Mouse (Mus musculus) cerebral cortex, adult 2 months (tissue): ENCODE measurements around the gene Gm20388.

ENCODE experiments used
- whole genome bisulfite sequencing: fragments of 180-500 bp; shearing (Covaris S2); methylation state at CpG from one replicate; pipeline ENCODE4 v1.1.7; 2018; 5-methylcytosine and 5-hydroxymethylcytosine counted together

Gene Gm20388

DNA sequence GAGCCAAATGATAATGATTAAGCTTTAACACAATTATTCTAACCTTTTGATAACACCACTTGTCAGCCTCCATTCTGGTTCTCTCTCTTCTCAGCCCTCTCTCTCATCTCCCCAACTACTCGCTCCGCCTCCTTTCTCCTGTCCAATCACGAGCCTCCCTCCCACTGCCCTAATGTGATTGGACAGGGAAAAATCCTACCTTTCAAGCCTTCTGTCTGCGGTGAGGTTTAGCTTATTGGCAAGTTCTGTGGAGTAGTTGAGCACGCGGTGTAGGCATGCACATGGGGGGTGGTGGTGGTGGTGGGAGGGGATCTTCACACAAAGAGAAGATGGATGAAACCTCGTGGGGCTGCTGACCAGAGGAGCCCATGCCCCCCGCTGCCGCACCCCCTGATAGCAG is 102.3 kb downstream of the Gm20388 start:
- WGBS: 52% methylated on average over 9 of the region's 9 CpGs

DNA sequence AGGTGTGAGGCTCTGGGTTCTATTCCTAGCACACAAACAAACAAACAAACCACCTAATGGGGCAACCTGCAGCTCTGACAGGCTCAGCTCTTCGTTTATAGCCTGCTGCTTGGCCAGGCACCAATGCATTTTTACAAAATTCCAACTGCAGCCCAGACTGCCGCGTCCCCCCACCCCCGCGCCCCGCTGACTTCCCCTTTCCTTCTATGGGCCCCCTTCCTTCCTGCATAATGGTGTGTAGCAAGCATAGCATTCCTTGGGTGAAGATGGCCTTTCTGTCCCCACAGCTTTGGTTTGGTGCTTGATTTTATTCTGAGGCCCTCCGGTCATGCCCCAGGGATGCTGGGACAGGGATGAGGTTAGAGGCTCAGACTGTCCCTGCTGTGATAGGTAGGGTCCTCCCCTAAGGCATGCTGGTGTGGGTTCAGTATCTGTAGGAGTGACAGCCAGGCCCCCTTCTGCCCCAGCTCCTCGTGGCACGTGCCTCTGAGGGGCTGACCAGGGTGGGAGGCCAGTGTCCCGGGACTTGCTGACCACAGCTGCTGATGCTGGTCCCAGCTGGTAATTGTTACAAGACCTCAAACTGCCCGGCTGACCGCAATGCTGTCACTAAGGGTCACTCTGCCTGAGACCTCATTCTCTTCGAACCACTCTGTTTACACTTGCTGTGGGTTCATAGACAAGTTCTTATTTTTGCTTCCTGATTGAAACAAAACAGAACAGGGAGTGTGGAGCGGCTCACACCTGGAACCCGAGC is 103.8 kb downstream of the Gm20388 start:
- 70% methylated on average over 15 of the region's 15 CpGs for WGBS

DNA sequence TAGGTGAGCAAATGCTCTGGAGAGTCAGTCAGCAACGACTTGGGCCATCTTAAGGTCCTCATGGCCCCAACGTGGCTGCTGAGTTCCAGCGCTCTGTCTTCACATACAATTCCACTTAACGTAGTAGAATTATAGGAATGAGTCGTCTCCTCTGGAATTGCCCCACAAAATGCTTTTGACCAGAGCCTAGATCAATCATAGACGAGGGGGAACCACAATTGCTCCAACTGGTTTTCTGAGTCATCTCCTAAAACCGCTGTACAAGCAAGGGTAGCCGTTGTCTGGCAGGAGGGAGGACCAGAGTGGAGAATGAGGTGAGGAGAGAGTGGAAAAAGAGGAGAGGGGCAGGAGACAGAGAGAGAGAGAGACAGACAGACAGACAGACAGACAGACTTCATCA is 105.3 kb downstream of the Gm20388 start:
- 94% methylated on average over 8 of the region's 8 CpGs for WGBS

DNA sequence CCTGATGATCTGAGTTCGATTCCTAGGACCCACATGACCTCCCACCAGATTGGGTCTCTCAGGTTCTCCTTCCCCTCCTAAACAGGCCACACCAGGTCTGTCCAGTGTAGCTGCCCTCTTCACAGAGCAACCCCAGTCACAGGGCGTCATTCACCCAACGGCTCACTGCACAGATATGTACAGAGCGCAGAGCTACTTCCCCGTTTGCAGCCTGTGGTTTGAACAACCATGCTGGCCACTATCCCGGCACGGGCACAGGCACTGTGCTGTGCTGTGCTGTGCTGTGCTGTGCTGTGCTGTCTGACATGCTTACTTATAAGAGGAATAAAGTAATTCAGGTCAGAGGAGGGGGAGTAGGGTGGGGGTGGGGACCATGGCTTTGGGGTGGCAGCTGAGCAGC is 105.8 kb downstream of the Gm20388 start:
- WGBS: 84% methylated on average over 7 of the region's 7 CpGs

DNA sequence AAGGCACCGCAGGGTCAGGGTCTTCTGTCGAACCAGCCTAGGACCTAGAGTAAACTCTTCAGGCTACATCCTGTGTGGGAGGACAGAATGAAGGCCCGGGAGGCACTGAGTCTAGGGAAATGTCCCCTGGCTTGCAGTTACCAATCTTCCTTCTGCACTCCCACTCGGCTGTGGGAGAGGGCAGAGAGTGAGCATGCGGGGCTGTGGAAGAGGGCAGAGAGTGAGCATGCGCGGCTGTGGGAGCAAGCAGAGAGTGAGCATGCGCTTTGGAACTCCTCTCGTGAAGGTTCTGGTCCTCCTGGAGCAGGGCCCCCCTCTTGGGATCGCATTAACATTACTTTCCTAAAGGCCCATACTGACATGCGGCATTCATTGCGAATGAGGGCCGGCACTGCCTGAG is 106.7 kb downstream of the Gm20388 start:
- WGBS: 88% methylated on average over 13 of the region's 13 CpGs

DNA sequence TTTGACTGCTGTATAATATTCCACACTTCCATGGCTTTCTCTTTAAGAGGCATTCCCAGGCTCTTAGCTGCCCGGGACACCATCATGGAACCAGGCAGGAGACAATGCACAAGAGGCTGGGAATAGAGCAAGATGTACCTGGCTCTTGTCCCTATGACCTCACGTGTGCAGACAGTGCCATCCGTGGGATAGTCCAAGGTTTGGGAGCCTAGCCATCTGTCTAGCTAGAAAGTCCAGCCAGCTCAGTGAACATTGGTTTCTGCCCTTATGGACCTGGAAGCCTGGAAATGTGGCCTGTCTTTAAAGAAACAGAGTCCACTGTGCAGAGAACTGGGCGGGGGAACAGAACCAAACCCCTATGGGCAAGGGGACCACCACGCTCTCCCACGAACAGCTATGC is 107.1 kb downstream of the Gm20388 start:
- 96% methylated on average over 6 of the region's 6 CpGs for WGBS

DNA sequence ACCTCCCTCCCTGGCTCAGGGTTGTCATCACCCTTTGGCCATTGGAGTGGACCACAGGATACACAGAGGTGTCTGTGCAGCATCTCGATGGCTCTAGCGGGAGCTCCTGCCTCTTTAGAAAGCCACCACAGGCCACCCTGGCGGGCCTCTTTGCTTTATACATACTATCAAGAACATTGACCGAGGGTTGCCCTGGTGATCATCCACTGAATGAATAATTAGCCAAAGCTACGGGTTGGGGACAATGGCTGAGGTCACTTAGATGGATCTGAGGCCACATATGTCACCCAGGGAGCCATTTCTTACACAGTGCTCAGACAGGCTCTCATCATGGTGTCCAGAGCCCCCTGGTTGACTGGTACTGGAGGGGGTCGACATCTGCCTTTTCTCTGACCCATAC is 107.7 kb downstream of the Gm20388 start:
- 82% methylated on average over 6 of the region's 6 CpGs for WGBS

DNA sequence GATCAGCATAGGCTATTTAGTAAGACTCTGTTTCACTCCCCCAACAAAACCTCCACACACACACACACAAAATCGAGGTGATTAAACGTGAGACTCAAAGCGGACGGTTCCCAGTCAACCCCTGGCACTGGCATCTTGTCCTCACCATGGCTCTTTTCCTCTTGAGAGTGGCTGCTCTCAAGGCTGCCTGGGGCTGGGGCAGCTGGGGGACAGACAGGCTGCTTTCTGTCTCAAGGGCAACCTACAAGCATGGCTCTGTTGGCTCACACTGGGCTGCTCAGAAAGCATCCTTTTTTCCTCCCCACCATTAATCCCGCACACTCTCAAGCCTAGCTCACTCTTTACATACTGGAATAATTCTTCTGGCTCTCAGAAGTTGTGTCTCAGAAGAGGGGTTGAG is 108.7 kb downstream of the Gm20388 start:
- WGBS: 69% methylated on average over 5 of the region's 5 CpGs

DNA sequence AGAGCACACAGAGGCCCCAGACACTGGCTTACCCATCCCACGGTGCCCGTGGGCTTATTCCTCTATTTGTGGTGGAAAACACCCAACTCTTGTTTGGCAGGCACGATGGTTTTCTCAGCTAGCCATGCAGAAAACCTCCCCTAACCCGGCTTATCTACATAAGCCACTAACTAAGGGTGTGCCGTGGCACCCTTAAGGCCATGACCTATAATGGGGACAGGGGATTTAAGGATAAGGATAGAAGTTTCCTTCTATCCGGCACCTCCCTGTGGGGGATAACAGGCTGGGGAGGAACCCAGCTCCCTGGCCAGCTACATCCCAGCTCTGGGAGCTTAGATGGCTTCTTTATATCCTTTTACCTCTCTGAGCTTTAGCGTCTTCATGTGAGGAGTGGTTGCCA is 109.7 kb downstream of the Gm20388 start:
- 72% methylated on average over 7 of the region's 7 CpGs for WGBS

DNA sequence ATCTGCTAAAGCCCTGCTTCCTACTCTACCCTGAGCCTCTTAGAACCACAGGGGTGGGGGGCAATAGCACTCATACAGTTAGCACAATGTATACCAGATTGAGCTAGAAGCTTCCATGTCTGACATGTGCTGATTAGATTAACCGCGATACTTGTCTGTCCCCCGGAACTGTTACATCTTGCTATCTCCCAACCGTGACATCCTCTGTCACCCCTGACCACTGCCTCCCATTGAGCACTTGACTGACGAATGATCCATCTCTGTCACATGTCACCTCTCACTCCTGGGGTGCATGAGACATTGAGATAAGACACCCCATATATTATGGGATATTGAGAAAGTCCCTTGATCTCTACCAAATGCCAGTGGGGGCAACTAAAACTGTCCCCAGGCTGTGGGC is 115.6 kb downstream of the Gm20388 start:
- 95% methylated on average over 5 of the region's 5 CpGs for WGBS

DNA sequence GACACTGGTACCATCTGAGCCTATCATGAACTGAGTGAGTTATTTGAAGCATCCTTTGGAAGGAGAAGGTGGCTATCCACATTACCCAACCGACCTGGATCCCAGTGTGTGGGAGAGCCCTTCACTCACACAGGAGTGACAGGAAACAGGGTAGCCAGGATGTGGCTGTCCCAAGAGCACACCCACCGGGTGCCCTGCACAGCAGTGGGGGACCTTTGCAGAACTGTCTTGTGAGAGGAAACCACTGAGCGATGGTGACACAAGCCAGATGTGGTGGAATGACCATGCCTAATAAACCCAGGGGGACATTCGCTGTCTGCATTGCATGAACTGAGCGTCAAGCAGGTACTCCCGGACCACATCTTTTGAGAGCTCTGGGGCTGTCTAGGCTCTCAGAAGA is 116.3 kb downstream of the Gm20388 start:
- WGBS: 87% methylated on average over 6 of the region's 6 CpGs

DNA sequence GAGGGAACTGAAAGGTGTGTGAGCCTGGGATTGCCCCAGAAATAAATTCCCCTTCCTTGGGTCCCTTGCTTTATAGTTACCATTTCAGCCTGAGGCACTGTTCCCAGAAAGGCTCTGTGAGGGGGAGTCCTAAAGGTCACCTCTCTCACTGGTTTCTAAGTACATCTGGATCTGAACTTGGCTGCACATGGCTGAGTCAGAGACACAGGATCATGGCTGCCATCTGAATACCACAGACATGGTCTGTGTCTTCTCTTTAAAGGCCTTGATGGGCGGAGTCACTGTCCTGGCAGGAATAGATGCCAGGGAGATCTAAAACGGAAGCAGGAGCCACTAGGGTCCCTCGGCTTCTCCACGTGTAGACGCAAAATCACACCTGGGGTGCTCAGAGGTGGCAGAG is 119.8 kb downstream of the Gm20388 start:
- 92% methylated on average over 5 of the region's 5 CpGs for WGBS

DNA sequence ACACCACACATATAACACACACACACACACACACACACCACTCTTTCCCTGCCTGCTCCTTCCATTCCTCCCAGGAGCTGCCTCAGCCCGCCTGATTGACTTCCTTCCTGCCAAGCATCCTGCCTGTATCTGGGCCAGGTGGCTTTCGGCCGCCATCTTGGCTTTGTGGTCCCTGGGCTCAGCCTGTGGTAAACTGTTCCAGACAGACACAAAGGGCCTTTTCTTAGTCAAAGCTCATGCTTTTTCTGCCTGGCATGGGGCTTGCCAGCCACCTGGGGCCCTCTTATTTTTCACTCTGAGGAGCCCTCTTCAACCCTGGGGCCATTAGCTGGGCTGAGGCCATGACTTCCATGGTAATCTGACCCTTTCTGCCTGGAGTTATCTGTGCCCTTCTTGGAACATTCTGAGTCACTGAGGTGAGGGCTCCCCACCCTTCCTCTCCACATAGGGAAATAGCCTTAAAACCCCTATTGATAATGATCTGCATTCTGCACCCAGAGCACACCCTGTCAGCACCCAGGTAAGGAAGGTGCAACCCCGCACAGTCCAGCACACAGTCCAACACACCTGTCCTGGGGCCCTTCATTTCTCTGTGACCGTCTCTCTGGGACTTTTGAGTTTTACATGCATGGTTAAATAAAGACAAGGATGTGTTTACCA is 122.0 kb downstream of the Gm20388 start:
- WGBS: 75% methylated on average over 5 of the region's 5 CpGs

DNA sequence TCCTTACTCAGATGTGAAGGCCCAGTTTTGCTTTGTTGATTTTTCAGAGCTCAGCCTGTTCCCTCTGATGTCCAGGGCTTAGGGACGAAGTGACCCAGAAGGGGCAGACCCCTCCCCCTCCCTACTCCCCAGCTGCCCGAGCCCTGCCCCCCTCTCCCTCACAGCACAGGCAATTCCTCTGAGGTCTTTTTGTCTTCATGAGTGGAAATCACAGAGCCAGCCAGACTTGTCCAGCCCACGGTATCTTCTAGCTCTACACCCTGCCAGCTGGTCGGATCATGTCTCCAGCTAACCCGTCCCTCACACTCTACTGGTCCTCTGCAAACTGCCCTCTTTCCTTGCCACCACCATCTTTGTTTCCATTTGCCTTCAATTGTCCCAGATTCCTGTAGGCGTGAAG is 123.8 kb downstream of the Gm20388 start:
- whole genome bisulfite sequencing: 35% methylated on average over 6 of the region's 6 CpGs

DNA sequence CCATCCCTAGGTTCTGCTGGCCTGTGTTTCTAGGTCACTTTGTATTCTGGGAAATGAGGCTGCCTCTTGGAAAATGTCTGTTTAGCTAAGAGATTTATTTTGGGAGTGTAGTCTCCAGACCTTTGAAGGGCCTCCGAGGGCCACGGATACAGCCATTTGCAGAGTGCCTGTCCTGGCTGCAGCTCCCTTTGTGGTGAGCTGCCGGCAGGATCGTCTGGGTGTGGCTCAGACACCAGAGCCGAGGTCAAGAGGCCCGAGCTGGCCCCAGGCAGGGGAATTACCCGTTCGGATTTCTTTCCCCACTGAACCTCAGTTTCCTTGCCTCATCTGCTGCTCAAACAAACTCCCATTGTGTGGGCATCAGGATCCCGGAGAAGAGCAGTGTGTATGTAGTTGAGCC is 125.5 kb downstream of the Gm20388 start:
- WGBS: 39% methylated on average over 9 of the region's 9 CpGs

DNA sequence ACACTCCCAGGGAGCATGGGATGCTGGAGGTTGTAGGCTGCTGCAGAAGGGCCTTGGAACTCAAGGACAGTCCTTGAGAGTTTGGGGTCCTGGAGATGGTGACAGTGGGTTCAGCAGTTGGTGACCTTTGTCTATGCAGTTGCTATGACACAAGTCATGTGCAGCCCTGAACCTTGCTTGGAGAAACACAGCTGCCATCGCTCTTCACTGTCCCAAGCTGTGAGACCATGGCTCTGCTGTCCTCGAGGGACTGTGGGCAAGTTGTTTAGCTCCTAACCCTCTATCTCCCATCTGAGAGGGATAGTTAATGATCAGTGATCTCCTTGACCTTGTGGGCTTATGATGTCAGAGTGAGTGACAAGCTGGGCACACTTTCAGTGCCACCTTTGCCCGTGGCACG is 125.9 kb downstream of the Gm20388 start:
- 85% methylated on average over 4 of the region's 4 CpGs for WGBS

DNA sequence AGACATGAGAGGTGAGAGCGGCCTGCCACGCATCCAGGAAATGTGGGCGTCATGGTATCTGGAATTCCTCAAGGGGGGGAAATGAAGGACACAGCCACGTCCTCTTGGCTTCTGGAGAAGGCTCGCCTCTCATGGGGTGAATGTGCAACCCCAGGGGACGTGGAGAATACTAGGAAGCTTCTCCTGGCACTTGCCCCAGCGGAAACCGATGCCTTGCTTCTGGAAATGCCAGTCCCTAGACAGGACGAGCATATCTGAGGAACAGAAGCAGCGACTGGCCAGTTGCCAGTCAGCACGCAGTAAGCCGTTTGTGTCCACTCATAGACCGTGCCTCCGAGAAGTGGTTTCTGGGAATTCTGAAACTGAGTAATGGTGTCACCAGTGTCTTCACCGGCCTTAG is 126.6 kb downstream of the Gm20388 start:
- 60% methylated on average over 15 of the region's 15 CpGs for WGBS

DNA sequence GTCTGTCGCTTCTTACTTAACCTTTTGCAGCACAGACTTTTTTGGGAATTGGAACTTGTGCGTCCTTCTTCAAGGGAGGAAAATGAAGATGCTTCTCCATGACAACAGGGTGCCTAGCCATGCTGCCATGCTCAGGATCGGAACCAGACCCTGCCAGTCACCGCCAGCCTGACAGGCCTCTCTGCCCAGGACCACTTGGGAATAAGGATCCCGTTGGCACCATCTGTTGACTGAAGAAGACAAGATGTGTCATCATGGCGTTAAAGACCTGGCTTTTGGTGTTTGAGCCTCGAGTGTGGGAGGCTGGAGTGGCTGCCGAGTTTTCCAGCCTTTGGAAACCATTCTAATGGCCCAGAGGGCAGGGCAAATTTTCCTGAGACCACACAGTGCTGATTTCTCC is 127.0 kb downstream of the Gm20388 start:
- 60% methylated on average over 8 of the region's 8 CpGs for WGBS

DNA sequence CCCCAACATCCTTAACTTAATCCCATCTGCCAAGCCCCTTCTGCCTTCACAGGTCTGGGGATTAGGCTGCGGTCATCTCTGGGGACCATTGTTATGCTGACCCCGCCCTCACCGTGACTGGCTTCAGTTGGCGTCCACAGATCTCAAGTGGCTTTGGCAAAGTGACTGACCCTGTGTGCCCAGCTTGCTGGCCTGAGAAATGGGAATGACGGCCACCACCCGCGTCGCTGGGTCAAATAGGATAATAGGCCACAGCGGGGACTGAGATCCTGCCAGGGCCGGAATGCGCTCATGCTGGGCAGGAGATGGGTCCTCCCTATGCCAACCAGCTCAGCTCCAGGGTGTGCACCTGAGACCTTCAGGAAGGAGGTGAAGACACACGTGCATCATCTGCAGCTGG is 128.1 kb downstream of the Gm20388 start:
- WGBS: 85% methylated on average over 12 of the region's 12 CpGs

DNA sequence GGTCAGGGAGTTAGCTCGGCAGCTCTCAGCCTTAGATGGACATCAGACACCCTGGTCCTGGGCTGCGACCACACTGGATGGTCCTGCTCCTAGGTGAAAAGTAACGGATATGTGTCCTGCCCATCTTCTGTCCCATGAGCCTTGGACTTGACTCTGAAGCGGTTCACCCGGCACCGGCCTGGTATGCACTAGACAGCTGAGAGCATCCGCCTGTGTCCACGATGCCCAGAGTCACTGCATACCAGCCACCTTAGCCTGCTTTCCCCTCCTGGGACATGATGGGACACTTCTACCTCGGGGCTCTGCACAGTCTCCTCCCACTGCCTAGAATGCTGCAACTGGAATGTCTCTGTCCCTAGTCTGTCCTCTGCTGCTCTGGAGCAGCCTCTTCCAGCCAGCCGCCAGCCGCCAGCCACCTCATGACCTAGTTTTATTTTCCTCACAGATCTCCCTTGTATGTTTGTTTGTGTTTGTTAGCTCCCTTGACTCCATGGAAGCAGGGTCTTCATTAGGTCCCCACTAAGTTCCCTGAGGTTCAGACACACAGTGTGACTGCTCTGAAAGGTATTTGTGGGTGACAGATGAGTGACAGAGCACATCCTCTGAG is 128.8 kb downstream of the Gm20388 start:
- 82% methylated on average over 11 of the region's 11 CpGs for WGBS

DNA sequence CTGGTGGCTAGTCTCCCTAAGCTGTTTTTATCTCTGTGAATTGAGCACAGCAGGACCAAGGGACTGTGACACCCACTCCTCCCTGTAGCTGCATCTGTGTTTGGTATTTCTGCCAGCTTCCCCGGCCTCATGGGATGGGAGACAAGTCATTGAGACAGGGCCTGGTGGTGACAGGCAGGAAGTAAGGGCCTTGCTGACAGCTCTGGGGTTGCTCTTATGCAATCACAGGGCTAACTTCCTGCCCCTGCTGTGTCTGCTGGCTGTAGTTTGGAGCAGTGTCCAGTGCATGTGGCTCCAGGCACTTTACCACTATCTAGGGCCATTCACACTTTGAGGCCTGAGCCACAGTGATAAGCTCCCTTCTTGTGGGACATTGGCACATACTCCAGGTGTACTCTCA is 130.2 kb downstream of the Gm20388 start:
- 24% methylated on average over 1 of the region's 1 CpGs for WGBS

DNA sequence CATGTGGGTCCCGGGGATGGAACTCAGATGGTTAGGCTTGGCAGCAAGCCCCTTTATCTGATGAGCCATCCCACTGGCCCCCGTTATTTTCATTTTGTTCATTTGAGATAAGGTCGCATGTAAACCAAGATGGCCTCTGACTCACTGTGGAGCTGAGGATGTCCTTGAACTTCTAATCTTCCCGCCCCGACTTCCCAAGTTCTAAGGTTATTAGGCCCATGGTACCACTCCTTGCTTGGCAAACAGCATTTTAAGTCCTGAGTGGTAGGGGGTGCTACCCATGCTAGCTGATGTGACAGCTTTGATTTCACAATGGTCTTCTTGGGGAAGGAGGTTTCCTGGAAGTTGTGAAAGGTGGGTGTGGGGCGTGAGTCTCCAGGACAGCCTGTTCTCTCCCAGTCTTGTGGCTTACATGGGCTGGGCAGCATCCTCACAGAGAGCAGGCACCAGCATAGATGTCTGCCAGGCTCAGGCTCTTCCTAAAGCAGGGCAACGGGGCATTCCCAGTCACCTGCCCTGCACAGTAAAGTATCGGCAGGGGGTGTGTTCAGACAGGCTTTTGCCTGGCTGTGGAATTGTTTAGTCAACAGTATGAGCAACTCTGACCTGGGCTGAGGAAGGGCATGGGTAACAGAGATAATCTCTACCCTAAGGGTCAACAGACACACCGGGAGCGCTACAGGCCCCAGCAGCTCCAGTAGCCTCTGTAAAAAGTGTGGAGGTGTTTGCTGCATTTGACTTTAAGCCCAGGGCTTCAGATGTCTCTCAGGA is 132.1 kb downstream of the Gm20388 start:
- 92% methylated on average over 10 of the region's 10 CpGs for WGBS
